Mouse (Mus musculus): ENCODE data around the gene Hrasls. TPM values are rescaled to one million over a fixed set of nuclear protein-coding genes. Genes with fewer than 3 reads are reported as not detected.
A peak's percentile ranks its signal among the peaks of the same experiment; 100 is the strongest.

Gene Hrasls
- 10 to 100 TPM; 30.1 to 30.2 TPM for total RNA-seq (2021)
- long read RNA-seq, experiment 1, transcript Hrasls-204 (4 exons, 854 nt), result major isoform, 24 of 52 reads
- long read RNA-seq, experiment 1, transcript Hrasls-201 (4 exons, 2,916 nt), result minor isoform, 11 of 52 reads
- long read RNA-seq, experiment 1, partial matches to known transcripts, result 4 of 52 reads
- long read RNA-seq, experiment 1, other reads (novel, unspliced or antisense), result 9 of 52 reads
- long read RNA-seq, experiment 2, transcript Hrasls-204 (4 exons, 854 nt), result major isoform, 13 of 30 reads
- long read RNA-seq, experiment 2, transcript Hrasls-201 (4 exons, 2,916 nt), result minor isoform, 6 of 30 reads
- long read RNA-seq, experiment 2, partial matches to known transcripts, result 1 of 30 reads
- long read RNA-seq, experiment 2, other reads (novel, unspliced or antisense), result 8 of 30 reads

- peak; percentile 35 to 58 for DNase-seq
These were observed at the start of gene Hrasls for GRCm38 (mm10) chr16:29209605-29210411. Hrasls (plus strand) TSS chr16:29209695.

GRCm38 (mm10) chr16:29162271-29162670 lies 47.2 kb upstream of the Hrasls start:
- DNase-seq, result no peak

- DNase-seq, result no peak
These were observed 42.4 kb upstream of the Hrasls start for GRCm38 (mm10) chr16:29167051-29167450.

GRCm38 (mm10) chr16:29171741-29172140 lies 37.8 kb upstream of the Hrasls start:
- DNase-seq, result no peak

- DNase-seq, result no peak
These were observed 36.3 kb upstream of the Hrasls start for GRCm38 (mm10) chr16:29173201-29173600.

- peak; percentile 5 to 14 for DNase-seq
These were observed 34.6 kb upstream of the Hrasls start for GRCm38 (mm10) chr16:29174831-29175350.

- no peak for DNase-seq
These were observed 16.6 kb upstream of the Hrasls start for GRCm38 (mm10) chr16:29192911-29193310.

GRCm38 (mm10) chr16:29193981-29194380 lies 15.5 kb upstream of the Hrasls start:
- no peak for DNase-seq

- DNase-seq, result no peak
These were observed 14.3 kb upstream of the Hrasls start for GRCm38 (mm10) chr16:29195156-29195555.

GRCm38 (mm10) chr16:29198461-29198860 lies 11.0 kb upstream of the Hrasls start:
- peak; percentile 32 to 34 for DNase-seq

- DNase-seq, result no peak
These were observed 8.3 kb upstream of the Hrasls start for GRCm38 (mm10) chr16:29201146-29201545.

GRCm38 (mm10) chr16:29204875-29205274 lies 4.6 kb upstream of the Hrasls start:
- DNase-seq, result no peak

GRCm38 (mm10) chr16:29205581-29205980 lies 3.9 kb upstream of the Hrasls start:
- no peak for DNase-seq

GRCm38 (mm10) chr16:29208841-29209240 lies 654 bp upstream of the Hrasls start:
- peak; percentile 62 to 78 for DNase-seq

GRCm38 (mm10) chr16:29216395-29217295 lies 7.2 kb downstream of the Hrasls start:
- DNase-seq, result no peak

- DNase-seq, result no peak
These were observed 26.5 kb downstream of the Hrasls start for GRCm38 (mm10) chr16:29235951-29236350.

GRCm38 (mm10) chr16:29254325-29254724 lies 44.8 kb downstream of the Hrasls start:
- no peak for DNase-seq

Measured in heart, adult 18-20 months (tissue).